Mouse (Mus musculus): Measurements from ENCODE around the gene Fsip1.

DNA sequence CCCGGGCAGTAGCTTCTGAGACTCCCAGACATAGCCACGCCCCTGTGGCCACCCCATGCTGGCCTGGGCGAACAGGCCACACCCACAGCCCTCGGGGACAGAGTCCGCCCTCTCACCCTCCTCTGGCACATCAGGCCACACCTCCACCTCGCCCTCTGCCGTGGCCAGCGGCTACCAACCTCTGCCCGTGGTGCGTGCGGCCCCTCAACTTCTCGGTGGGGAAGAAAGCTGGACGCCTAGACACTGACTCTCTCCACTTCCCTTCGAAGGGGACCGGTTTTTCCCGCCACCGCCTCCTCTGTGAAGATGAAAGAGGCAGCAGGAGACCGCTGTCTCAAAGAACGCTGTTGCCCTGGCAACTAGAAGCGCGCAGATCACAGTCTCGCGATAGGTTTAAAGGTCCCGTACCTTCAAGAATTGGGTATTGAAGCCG lies at the start of gene Fsip1:
- no peak for TF ChIP-seq CTCF (IDR thresholded peaks at IDR 0.05; ENCODE audit: control insufficient read depth, insufficient read depth, low read length)
- TF ChIP-seq POLR2A (IDR thresholded peaks at IDR 0.05; ENCODE audit: borderline replicate concordance, control insufficient read depth, low read depth, low read length) = no peak
